Mouse (Mus musculus): ENCODE results near the gene Ankrd28. TPM values are rescaled to one million over a fixed set of nuclear protein-coding genes. Genes with fewer than 3 reads are reported as not detected.
A peak's percentile ranks its signal among the peaks of the same experiment; 100 is the strongest.

Ankrd28 gene
- total RNA-seq, 2 experiments from 2014 or later = 14.3 to 15.4 TPM

DNA sequence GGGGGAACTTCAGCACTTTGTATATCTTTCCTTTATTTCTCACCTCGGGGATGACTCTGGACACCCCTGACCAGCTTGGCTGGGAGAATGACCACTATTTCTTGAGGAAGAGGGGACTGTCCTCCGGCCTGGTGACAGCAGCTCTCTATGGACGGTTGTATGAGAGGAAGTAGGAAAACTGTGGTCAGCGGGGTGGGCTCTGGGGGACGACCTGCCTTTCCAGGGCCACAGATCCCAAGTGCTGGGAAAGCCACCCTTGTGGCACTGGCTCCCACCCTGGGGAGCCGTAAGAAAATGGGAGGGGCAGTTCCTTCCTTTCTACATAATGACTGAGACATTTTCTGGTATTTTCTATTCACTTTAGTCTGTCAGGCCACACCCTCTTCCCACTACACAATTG is 162.7 kb downstream of the Ankrd28 start:
- no peak for DNase-seq (ENCODE audit: low spot score in 2 of 2)

DNA sequence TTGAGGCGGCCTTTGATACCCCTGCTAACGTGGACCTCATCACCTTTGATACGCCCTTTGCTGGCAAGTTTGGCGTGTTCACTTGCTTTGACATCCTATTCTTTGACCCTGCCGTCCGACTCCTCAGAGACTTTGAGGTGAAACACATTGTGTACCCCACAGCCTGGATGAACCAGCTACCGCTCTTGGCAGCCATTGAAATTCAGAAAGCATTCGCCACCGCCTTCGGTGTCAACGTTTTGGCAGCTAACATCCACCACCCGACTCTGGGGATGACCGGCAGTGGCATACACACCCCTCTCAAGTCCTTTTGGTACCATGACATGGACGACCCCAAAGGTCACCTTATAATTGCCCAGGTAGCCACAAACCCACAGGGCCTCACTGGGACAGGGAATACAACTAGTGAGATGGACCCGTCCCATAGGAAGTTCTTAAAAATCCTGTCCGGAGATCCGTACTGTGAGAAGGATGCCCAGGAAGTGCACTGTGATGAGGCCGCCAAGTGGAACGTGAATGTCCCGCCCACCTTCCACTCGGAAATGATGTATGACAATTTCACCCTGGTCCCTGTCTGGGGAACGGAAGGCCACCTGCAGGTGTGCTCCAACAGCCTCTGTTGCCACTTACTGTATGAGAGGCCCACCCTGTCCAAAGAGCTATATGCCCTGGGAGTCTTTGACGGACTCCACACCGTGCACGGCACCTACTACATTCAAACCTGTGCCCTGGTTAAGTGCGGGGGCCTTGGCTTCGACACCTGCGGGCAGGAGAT is 163.3 kb downstream of the Ankrd28 start:
- no peak for DNase-seq (ENCODE audit: low spot score in 2 of 2)

DNA sequence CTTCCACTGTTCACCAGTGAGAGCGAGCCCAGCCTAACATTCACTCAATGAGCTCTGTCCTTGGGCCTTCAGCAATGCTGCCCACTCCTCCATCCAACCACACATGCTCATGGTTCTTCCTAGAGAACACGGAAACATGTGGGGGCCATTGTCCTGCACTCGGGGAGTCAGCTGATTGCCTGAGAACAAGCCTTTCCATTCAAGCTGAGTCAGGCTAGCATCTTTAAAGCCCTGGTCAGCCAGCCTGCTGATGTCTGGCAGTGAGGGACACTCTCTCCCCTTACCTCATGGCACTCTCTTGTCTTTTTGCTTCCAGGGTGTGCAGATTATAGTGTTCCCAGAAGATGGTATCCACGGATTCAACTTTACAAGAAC is 164.9 kb downstream of the Ankrd28 start:
- DNase-seq (ENCODE audit: low spot score in 2 of 2) = no peak

DNA sequence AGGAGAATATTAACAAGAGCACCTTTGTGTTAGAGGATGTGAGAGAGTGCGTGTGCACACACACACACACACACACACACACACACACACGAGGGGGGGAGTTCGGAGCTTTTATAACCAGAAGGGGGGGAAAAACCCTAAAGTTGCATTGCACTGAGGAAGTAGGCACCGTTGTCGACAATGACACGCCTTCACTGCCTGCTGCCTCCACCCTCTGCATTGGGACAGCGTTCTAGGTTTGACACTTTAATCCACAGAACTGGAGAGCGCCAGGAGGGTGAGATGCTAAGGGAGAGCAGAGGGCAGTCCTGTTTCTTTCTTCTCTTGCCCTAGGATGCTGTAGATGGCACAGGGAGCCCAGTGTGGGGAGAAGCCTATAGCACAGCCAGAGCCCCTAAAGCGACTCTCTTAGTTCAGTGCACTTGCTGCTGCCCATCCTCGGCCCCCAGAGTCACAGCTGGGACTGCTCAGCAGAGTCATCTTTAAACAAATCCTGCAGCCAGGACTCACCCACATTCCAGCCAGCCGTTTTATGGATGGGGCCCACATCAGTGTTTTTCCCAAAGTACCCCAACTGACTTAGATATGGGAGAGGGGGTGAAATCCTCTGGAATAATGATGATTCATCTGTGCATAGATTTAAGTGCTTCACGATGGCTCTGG is 165.4 kb downstream of the Ankrd28 start:
- no peak for DNase-seq (ENCODE audit: low spot score in 2 of 2)

DNA sequence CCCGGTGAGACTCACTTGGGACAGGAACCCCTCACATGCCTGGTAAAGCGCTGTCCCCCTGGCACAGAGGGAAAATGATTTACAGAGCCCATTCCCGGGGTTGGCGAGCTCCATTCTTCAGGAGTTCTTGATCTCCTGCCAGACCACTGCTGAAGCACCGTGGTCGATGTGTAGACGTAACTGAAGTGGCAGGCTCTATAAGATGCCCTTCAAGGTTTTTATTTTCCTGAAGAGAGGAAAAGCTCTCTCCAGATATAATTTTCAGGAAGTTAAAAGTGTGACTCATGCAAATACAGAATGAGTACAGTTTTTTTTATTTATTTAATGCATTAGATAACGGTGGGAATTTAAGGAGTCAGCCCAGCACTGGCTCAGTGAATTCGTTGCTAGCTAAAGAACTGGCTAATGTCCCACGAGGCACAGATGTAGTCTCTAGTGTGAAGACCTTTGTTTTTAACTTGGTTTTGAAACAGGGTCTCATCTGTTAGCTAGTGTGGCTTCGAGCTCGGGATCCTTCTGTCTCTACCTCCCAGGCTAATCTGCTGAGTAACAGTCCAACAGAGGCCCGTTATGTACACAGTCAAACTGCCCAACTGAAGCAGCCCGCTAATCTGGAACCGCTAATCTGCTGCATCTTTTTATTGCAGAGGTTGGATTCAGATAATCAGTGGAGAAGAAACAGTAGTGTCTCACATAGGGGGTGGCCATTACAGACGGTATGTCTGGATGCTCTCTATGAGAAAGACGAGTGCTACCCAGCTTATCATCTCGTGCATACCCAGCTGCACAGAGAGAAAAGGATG is 166.2 kb downstream of the Ankrd28 start:
- no peak for DNase-seq (ENCODE audit: low spot score in 2 of 2)

DNA sequence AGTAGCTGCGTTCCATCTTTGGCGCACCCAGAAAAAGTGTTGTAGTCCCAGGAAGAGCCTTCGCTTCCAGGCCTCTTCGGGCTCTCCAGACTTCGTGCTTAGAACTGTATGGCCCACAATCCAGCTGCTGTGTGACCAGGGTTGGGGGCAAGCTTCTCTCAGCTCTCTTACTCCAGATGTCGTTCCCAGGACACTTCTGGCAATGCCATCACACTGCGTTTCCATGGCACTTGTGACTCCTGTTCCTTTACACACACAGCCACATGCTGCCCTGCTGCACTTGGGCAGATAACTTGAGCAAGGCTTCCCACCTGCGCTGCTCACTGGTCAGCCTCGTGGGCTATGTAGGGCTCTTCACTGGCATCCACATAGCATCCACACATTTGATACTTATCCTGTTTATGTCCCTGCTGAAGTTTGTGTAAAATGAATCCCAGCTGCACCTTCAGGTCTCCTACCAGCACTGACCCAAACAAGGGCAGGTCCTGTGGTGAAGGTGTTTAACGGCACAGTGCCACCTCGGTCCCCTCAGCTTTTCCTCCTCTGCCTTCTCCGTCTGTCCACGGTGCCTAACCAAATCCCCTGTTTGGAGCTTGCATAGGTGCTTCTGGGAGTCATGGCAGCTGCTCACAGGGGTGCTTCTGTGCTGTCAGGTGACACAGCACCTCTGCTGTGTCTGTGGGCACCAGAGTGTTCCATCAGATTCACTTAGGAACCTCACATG is 166.9 kb downstream of the Ankrd28 start:
- no peak for DNase-seq (ENCODE audit: low spot score in 2 of 2)

DNA sequence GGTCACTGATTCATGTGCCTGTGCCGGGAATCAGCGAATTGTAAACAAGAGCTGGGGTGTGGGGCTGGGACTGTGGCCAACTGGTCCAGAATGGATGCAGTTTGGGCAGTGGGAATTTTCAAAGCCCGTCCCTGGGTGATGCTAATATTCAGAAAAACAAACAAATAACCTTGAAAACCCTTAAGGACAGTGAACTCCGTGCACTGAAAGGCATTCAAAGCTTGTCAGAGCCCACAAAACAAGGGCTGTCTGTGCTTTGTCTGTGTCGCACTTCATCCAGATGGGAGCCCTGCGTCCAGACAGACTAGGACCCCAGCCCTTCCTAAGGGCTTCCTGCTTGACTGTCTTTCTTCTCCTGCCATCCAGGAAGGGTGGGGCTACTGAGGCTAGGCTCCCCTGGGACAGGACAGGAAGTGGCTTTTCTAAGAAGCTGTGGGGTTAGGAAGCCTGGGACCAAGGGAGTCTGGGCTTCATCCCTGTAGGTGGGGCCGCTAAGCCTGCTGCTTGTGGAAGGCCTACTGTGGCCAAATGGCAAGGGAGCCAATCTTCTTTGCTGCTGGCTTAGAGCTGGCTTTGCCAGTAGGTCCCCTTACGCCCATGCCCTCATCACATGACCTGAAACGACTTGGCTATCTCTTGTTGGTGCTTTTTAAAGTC is 167.8 kb downstream of the Ankrd28 start:
- DNase-seq (ENCODE audit: low spot score in 2 of 2) = peak in 1 of 2 experiments; percentile 50

DNA sequence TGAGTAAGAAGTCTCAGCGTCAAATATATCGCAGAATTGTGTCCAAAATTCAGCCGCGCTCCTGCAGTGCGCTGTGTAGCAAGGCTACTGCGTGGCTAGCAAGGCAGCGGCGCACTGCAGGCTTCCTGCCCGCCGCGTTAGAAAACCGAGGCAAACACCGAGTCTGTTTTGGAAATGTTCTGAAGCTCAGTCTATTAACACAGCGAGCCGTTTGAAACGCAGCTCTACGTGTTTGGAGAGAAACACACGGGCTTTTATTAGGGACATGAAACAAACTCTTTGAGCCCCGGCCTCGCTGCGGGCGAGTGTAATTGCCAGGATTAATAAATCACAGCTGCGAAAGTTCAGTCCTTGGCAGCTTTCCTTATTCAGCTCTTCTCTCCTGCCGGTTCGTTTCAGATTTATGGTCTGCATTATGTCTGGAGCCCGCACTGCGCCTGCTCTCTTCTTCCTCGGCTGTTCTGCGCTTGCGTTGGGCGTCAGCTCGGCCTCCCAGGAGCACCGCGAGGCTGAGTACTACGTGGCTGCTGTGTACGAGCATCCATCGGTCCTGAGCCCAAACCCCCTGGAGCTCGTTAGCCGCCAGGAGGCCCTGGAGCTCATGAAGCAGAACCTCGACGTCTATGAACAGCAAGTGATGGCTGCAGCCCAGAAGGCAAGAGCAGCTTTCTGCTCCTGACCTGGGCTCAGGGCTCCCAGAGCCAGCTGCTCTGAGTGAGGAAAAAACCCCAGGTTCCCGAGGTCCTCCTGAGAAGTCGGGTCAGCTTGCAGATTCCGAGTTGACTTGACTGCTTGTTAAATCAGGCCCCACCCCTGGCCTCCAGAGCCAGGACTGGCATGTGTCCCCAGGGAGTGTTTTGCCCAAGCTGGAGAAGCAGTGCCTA is 168.5 kb downstream of the Ankrd28 start:
- DNase-seq (ENCODE audit: low spot score in 2 of 2) = peak; percentile 78 to 84

DNA sequence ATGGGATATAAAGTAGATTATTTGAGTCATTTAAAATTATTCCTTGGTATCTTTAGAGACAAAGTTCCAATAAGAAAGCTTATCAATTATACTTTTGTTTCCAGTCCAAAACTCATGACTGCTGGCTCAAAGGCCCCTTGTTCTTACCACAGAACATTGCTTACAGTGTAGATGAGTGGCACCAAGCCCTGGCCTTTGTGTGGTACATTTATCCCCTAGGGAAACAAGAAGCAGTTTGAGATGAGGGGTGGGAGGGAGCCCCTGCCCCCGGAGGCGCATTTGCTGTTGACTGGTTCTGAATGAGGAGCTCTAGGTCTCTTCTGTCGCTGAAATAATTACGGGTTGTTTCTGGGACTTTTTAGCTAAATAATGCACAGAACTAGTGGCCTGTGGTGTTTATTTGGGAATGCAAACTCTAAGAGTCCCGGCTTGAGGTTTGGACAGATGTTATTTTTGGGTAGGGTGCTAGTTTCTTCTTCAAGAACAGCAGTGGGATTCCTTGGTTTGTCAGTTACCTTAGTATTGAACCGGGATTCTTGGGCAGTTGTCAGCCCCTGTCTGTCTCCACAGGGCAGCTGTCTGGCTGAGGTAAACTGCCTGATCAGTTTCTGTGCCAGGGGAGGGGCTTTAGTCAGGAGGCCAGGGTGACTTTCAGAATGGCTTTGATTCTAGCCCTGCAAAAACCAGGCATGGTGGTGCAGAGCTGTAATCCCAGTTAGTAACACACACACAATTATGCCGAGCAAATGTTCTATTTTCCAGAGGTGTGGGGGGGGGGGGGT is 169.9 kb downstream of the Ankrd28 start:
- DNase-seq (ENCODE audit: low spot score in 2 of 2) = no peak

DNA sequence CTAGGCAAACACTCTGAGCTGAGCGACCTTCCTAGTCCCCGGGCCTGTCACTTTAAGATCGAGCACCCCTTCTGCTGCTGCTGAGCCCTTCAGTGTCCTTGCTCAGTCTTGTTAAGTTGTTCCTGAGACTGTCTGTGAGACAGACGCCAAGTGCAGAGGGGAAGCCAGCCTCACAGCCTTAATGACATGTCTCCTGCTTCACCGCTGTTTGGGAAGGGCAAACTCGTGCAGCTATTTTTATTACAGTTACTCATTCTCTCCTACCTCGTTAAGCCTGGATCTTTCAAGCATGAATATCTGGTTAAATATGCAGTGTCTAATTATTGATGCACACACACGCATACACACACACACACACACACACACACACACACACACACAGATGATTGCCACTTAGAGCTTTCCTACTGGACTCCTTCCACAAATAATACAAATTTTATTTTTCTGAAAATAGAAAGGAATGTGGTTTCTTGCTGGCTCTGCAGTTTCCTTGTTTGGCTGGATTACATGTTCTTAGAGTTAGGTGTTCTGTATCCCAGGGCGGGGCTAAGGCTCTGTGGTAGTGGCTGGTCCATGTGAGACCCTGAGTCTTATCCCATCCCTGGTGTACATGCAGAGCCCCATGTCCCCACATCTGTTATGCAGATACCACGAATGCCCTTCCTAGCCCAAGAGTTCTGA is 170.8 kb downstream of the Ankrd28 start:
- no peak for DNase-seq (ENCODE audit: low spot score in 2 of 2)

DNA sequence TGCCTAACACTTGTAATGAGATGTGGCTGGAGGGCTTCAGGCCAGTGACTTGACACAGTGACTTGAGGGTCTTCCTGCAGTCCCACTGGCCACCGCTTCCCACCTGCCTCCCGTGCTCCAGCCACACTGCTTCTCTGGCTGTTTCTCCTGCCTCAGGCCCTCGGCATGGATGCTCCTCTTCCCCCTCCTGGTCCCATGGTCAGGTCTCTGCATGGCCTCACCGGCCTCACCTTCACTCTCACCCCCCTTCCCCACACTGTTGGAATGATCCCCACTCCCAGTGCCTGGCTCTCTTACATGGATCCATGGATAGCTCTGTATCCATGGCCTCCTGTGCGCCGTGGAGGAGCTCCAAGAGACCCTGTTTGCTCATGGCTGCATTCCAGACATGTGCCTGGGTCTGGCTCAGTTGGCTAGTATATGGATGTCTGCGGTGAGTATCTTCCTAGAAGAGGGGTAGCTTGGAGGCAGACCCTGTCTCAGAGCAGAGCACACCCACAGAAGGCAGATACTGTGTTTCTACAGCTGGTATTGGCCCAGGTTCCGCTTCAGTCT is 172.2 kb downstream of the Ankrd28 start:
- no peak for DNase-seq (ENCODE audit: low spot score in 2 of 2)

DNA sequence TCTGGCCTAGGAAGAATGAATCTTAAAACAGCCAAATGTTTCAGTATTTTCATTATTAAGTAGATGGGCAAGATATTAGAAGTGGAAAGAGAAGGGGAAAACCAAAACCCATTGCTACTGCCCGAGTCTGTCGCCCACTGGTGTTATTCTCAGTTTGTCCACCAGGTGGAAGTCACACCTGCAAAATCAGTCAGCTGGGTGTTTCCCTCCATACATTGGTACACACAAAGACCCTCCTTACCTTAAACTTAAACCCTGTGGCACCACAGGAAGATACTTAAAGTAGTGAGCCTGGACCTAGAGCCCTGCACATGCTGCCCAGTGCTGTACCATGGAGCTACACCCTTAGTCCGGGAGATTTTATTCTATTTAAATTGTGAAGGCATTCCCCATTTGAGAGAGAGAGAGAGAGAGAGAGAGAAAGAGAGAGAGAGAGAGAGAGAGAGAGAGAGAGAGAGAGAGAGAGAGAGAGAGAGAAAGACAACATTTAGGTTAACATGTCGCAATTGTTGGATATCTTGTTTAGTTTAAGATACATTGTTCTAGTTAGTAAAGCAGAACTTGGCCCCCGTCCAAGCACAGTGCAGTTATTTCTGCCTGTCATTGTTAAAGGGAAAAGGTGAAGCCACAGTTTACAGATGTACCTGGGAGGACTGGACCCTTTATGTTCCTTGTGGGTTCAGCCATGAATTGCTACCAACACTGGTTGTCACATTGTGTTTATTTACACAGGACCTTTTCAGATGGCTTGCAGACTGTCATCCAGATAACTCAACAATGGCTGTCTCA is 173.4 kb downstream of the Ankrd28 start:
- DNase-seq (ENCODE audit: low spot score in 2 of 2) = peak; percentile 67 to 71

DNA sequence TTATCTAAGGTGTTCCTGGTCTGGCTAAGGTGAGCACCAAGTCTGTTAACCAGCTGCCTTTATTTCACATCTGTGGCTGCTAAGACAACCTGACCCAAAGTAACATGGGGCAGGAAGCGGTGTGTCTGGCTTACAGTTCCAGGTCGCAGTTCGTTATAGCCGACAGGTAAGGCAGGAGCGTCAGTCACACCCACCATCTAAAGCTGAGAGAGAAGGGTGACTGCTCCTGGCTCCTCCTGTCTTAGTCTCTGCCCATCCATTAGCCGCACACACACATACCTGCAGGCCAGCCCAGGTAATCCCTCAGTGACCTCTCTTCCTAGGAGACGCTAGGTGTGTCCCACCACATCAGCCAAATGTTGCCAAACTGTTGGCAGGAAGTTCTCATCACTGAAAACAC is 174.1 kb downstream of the Ankrd28 start:
- peak in 1 of 2 experiments; percentile 20 for DNase-seq (ENCODE audit: low spot score in 2 of 2)

DNA sequence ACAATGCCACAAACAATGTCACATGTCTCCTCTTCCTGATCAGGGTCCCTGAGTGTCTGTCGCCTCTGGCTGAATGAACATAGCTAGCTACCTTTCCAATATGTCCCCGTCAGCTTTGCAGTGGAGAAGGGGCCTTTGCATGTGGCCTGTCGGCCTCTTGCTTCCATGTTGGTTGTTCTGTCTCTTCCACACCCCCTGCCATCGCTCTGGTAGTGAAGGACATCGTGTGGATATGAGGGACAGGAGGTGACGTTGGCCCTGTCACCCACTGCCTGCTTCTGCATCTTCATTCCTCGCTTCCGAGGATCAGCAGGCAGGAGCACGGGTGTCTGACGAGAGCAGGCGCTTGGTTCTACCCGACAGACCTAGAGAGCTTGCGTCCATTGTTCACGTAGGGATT is 175.0 kb downstream of the Ankrd28 start:
- peak in 1 of 2 experiments; percentile 17 for DNase-seq (ENCODE audit: low spot score in 2 of 2)

DNA sequence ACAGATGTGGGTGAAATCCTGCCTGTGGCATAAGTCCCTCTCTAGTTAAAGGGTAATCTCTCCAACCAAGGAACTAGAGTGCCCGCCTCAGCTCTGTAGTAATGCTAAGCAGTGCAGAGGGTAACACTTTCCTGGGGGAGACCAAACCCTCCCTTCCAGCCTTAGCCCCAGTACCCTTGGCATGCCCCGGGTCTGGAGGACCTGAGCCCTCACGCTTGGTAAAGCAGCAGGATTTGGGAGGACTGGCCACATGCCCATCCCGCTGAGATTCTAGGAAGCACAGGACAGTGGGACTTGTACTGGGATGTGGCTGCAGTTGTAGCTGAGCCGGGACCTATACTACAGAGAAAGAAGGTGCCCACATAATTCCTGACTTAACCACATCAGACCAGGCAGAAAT is 175.6 kb downstream of the Ankrd28 start:
- DNase-seq (ENCODE audit: low spot score in 2 of 2) = no peak

DNA sequence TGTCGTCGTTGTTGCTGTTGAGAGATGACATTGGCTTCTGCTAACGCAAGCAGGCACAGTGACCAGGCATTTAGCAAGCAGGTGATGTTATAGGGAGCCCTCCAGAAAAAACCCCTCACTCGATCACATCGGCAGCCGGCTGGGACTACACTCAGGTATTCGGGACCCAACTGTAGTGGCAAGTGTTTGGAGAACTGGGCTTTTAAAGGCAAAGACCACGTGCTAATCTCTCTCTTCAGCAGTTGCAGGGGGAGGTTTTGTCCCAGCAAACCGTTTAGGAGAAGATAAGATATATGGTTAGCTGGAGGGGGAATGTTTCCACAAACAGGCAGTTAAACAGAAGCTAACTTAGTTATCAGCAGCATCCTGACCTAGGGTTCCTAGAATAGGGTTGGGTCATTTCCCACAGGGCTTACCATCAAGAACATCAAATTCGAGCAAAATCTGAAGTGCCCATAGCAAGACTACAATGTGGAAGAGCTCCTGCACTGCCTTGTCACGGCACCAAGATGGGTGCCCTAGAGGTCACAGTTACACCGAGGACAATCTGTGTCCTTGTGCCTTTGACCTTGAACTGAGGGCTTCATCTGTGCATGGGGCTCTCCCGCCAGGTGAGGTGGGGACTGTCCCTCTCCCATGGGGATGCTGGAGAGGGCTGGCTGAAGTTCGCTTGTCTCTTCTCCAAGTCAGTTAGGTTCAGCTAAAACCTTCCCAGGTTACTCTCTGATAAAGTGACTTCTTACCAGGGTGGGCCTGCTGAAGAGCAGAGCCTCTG is 177.2 kb downstream of the Ankrd28 start:
- no peak for DNase-seq (ENCODE audit: low spot score in 2 of 2)

All from adrenal gland, adult 18-20 months (tissue).